Mouse (Mus musculus) heart, embryonic 12.5 days (tissue): ENCODE data around the gene Map4k5. TPM values are rescaled to one million over a fixed set of nuclear protein-coding genes. Genes with fewer than 3 reads are reported as not detected.

Experiments used
- ATAC-seq: fragments of 200-750 bp; cut with Nextera tagmentation; 2 replicates; pipeline ENCODE4 v1.8.0; 2017; ENCODE audit warnings: moderate TSS enrichment, moderate library complexity; ENCODE audit not compliant: insufficient number of reproducible peaks, low FRiP score
- H3K27ac ChIP-seq: fragments of 300-500 bp; sonication (generic); 2 replicates; pipeline ENCODE4 v1.5.1; 2016; ENCODE audit warnings: mild to moderate bottlenecking, moderate library complexity; ENCODE audit not compliant: poor library complexity, severe bottlenecking
- H3K27me3 ChIP-seq: fragments of 300-500 bp; sonication (generic); replicated peaks from 2 replicates; pipeline ENCODE4 v1.6.1; 2016; ENCODE audit warnings: mild to moderate bottlenecking, moderate library complexity
- H3K36me3 ChIP-seq: fragments of 300-500 bp; sonication (generic); 2 replicates; pipeline ENCODE4 v1.6.1; 2016; ENCODE audit warnings: mild to moderate bottlenecking, moderate library complexity
- H3K4me1 ChIP-seq: fragments of 300-500 bp; sonication (generic); replicated peaks from 2 replicates; pipeline ENCODE4 v1.6.1; 2016; ENCODE audit warnings: mild to moderate bottlenecking
- H3K4me2 ChIP-seq: fragments of 300-500 bp; sonication (generic); 2 replicates; pipeline ENCODE4 v1.6.1; 2016; ENCODE audit warnings: mild to moderate bottlenecking, moderate library complexity
- H3K4me3 ChIP-seq: fragments of 300-500 bp; sonication (generic); 2 replicates; pipeline ENCODE4 v1.5.1; 2016; ENCODE audit warnings: mild to moderate bottlenecking
- H3K9ac ChIP-seq: fragments of 300-500 bp; sonication (generic); 2 replicates; pipeline ENCODE4 v1.6.1; 2016; ENCODE audit warnings: mild to moderate bottlenecking, moderate library complexity
- H3K9me3 ChIP-seq: fragments of 300-500 bp; sonication (generic); replicated peaks from 2 replicates; pipeline ENCODE4 v1.6.1; 2016; ENCODE audit warnings: mild to moderate bottlenecking, moderate library complexity
- WGBS: fragments of 180-500 bp; shearing (Covaris S2); methylation state at CpG from one replicate; pipeline ENCODE4 v1.1.7; 2016; 5-methylcytosine and 5-hydroxymethylcytosine counted together
- polyA plus RNA-seq: library from polyadenylated mRNA; unstranded; fragments of >200 nt; fragmentation: Nextera tagmentation; extraction: Ambion mirVana; gene quantifications from 2 replicates; pipeline ENCODE4 v1.2.1, GENCODE M21; 2016

The Map4k5 gene
- polyA plus RNA-seq, 1 experiment from 2014 or later = 43.4 TPM

- Histone ChIP-seq H3K4me2 (no peak overlapping the region), H3K9me3 (no peaks in the 10 kb centered on the region), H3K4me1 (peaks cover 5% of the 10 kb centered on the region; the same call in 1 of the 2 replicates), H3K9ac (no peak overlapping the region), H3K27ac (no peak overlapping the region), H3K27me3 (no peaks in the 10 kb centered on the region), H3K4me3 (no peak overlapping the region), H3K36me3 (peaks cover 60% of the 10 kb centered on the region)
- no peak for ATAC-seq
- WGBS = 69% methylated on average over 11 of the region's 11 CpGs
Measured at GRCm38 (mm10) chr12:69838376-69838775, 54.6 kb downstream of the Map4k5 start.

DNA sequence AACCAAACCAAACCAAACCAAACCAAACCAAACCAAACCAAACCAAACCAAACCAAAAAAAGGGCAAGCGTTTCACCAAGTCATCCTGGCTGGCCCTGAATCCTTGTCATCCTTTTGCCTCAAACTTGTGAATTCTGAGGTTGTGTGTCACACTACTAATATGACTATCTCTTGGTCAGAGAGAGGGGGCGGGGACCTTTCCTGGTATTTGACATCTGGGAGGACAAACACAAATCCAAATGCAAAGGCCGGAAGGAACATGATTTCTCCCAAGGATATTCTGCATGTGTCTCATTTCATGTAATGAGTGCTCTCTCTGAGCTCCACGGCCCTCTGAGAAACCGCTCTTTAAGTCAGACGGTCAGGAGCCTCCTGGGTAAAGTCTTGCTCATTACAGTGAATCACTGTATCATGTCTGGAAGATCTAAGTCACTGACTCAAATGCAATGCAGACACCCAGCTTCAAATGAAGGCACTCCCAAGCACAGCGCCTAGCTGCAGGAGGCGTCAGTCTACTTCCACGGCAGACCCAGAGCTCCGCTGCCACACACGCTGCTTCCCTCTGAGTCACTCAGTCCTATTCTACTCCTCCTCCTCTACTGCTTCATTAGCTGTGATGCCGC is 58.9 kb downstream of the Map4k5 start:
- WGBS = 85% methylated on average over 12 of the region's 12 CpGs
- Histone ChIP-seq H3K4me1 (peaks cover 6% of the 10 kb centered on the region; the same call in 1 of the 2 replicates), H3K27me3 (no peaks in the 10 kb centered on the region), H3K4me3 (no peak overlapping the region), H3K4me2 (no peak overlapping the region), H3K27ac (no peak overlapping the region), H3K9me3 (no peaks in the 10 kb centered on the region), H3K9ac (no peak overlapping the region), H3K36me3 (peaks cover 57% of the 10 kb centered on the region)
- ATAC-seq = no peak

GRCm38 (mm10) chr12:69831239-69831910 is 61.6 kb downstream of the Map4k5 start:
- H3K27ac ChIP-seq = no peak overlapping the region
- no peak overlapping the region for H3K4me3 ChIP-seq
- H3K36me3 ChIP-seq = peaks cover 54% of the 10 kb centered on the region
- no peaks in the 10 kb centered on the region for H3K9me3 ChIP-seq
- H3K4me1 ChIP-seq = peaks cover 18% of the 10 kb centered on the region
- ATAC-seq = no peak
- H3K27me3 ChIP-seq = no peaks in the 10 kb centered on the region
- H3K4me2 ChIP-seq = no peak overlapping the region
- 91% methylated on average over 9 of the region's 9 CpGs for WGBS
- H3K9ac ChIP-seq = no peak overlapping the region

DNA sequence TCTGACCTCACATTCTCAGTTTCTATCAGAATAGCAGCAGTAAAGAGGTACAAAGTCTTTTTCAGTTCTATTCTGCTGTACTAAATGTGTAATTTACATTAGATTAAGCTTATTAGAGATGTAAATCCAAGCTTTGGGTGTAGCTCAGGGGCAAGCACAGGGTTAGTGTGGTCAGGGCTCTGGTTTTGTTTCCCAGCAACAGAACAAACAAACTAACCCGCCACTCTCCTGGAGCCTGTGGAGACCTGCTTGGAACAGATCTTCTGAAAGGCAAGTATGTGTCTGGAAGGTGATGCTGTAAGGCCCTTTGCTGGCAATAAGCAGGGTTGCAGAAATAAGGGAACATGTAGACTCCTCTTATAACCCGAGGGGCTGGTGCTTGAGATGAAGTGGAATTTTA is 64.8 kb downstream of the Map4k5 start:
- WGBS = 30% methylated on average over 2 of the region's 2 CpGs
- no peak for ATAC-seq
- H3K9ac ChIP-seq = no peak overlapping the region
- H3K4me2 ChIP-seq = no peak overlapping the region
- H3K4me3 ChIP-seq = no peak overlapping the region
- H3K36me3 ChIP-seq = peaks cover 46% of the 10 kb centered on the region
- peaks cover 13% of the 10 kb centered on the region for H3K4me1 ChIP-seq
- H3K9me3 ChIP-seq = no peaks in the 10 kb centered on the region
- no peak overlapping the region for H3K27ac ChIP-seq
- no peaks in the 10 kb centered on the region for H3K27me3 ChIP-seq

GRCm38 (mm10) chr12:69824881-69825597 is 68.0 kb downstream of the Map4k5 start:
- Histone ChIP-seq H3K27me3 (no peaks in the 10 kb centered on the region), H3K9me3 (peaks cover 6% of the 10 kb centered on the region), H3K9ac (no peak overlapping the region), H3K4me1 (peaks cover 13% of the 10 kb centered on the region), H3K4me3 (no peak overlapping the region), H3K27ac (no peak overlapping the region), H3K4me2 (no peak overlapping the region), H3K36me3 (peaks cover 67% of the 10 kb centered on the region)
- WGBS = 79% methylated on average over 9 of the region's 9 CpGs
- no peak for ATAC-seq

- Histone ChIP-seq H3K9me3 (no peaks in the 10 kb centered on the region), H3K36me3 (peaks cover 77% of the 10 kb centered on the region), H3K4me3 (no peak overlapping the region), H3K4me2 (no peak overlapping the region), H3K27ac (peak overlapping the region; percentile 53), H3K27me3 (no peaks in the 10 kb centered on the region), H3K9ac (no peak overlapping the region), H3K4me1 (peaks cover 50% of the 10 kb centered on the region)
- peak; percentile 33; the same call in 1 of the 2 replicates for ATAC-seq
- WGBS = 28% methylated on average over 6 of the region's 6 CpGs
Measured at GRCm38 (mm10) chr12:69814272-69814671, 78.7 kb downstream of the Map4k5 start.

DNA sequence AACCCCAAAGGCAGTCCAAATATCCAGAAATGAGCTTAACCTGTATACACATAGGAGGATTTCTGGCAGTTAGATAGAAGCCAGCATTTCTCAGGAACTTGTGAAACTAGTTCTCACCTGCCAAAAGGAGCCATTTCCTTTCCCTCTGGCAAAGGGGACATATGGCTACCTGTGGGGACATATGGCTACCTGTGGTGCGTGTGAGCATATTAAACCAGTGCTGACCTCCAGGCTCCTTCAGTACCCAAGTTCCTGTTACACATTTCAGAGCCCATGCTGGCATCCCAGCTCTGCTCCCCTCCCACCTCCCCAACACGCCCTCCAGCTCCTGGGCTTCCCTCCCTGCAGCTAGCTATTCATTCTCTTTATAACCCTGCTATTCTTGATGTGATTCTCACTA is 79.4 kb downstream of the Map4k5 start:
- Histone ChIP-seq H3K4me1 (peaks cover 48% of the 10 kb centered on the region), H3K4me3 (no peak overlapping the region), H3K9me3 (no peaks in the 10 kb centered on the region), H3K9ac (no peak overlapping the region), H3K27ac (peak overlapping the region; percentile 53; the same call in 1 of the 2 replicates), H3K4me2 (no peak overlapping the region), H3K27me3 (no peaks in the 10 kb centered on the region), H3K36me3 (peaks cover 75% of the 10 kb centered on the region)
- no peak for ATAC-seq
- WGBS = 61% methylated on average over 2 of the region's 2 CpGs

DNA sequence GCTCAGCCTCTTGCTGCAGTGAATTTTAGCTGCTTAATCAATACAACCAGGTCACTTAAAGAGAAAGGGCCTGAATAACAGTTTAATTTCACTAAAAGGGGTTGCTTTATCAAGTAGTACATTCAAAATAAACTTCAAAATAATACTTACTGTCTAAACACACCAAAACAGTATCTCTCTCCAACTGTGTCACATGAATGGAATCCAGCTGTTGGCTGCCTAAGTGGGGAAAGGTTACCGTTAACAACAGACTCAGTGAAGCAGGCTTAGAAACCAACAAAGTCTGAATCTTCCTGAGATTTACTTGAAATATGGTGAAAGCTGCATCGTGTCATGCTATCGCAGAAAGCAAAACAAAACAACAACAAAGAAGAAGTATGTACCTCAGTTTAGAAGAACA is 80.0 kb downstream of the Map4k5 start:
- no peaks in the 10 kb centered on the region for H3K9me3 ChIP-seq
- no peak overlapping the region for H3K4me3 ChIP-seq
- H3K27me3 ChIP-seq = no peaks in the 10 kb centered on the region
- H3K36me3 ChIP-seq = peaks cover 70% of the 10 kb centered on the region
- H3K27ac ChIP-seq = peak overlapping the region; percentile 29; the same call in 1 of the 2 replicates
- no peak overlapping the region for H3K9ac ChIP-seq
- peaks cover 51% of the 10 kb centered on the region for H3K4me1 ChIP-seq
- H3K4me2 ChIP-seq = no peak overlapping the region
- ATAC-seq = no peak
- 70% methylated on average over 3 of the region's 3 CpGs for WGBS

DNA sequence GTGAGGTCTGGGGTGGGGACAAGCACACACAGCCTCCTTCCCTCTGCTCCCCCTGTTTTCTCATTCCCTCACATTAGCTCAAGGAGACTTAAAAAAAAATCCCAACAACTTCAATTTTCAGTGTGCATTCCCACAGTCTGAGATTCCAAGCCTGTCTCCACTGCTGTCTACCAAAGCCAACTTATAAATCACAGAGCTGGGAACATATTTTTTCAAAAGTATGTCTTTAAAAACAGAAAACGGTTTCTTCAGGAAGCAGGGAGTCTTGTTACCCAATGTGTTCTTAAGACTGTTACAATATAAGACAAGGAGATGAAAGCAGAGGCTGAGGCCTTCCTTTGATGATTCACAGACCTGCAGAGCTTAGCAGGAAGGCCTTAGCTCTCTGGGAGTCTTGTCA is 81.0 kb downstream of the Map4k5 start:
- WGBS = 27% methylated on average over 1 of the region's 1 CpGs
- Histone ChIP-seq H3K4me2 (no peak overlapping the region), H3K4me3 (no peak overlapping the region), H3K36me3 (peaks cover 66% of the 10 kb centered on the region), H3K27me3 (no peaks in the 10 kb centered on the region), H3K4me1 (peaks cover 49% of the 10 kb centered on the region), H3K9me3 (no peaks in the 10 kb centered on the region), H3K9ac (no peak overlapping the region), H3K27ac (0 out of 2 replicates have a peak overlapping the region, but pooled peaks have one; percentile 21)
- ATAC-seq = no peak

DNA sequence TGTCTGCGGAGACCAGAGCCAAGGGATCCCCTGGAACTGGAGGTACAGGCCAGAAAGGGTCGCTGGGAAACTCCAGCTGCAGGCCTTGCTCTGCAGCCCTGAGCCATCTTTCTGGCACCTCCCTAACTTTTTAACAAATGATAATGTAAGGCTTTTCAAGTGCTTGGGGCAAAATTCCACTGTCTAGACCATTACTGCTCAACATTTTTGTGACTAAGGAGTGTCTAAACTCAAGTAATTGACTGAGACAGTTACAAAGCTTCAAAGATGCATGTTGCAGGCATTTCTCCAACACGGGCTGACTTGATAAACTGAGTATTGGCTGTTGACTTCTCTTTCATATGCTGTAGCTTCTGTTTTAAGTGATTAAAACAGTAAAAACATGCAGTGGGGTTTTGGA is 83.6 kb downstream of the Map4k5 start:
- ATAC-seq = no peak
- Histone ChIP-seq H3K36me3 (peaks cover 61% of the 10 kb centered on the region), H3K9me3 (no peaks in the 10 kb centered on the region)

GRCm38 (mm10) chr12:69807399-69807985 is 85.5 kb downstream of the Map4k5 start:
- Histone ChIP-seq H3K27me3 (no peaks in the 10 kb centered on the region), H3K9ac (no peak overlapping the region), H3K4me2 (peak overlapping the region; percentile 25; the same call in 1 of the 2 replicates), H3K9me3 (no peaks in the 10 kb centered on the region), H3K36me3 (peaks cover 62% of the 10 kb centered on the region), H3K27ac (peak overlapping the region; percentile 20), H3K4me1 (peaks cover 15% of the 10 kb centered on the region), H3K4me3 (no peak overlapping the region)
- 32% methylated on average over 11 of the region's 11 CpGs for WGBS
- ATAC-seq = no peak

More for the DNA sequence above, 83.6 kb downstream of the Map4k5 start:
- WGBS = 70% methylated on average over 3 of the region's 3 CpGs
- Histone ChIP-seq H3K9ac (no peak overlapping the region), H3K4me2 (no peak overlapping the region), H3K27ac (no peak overlapping the region), H3K27me3 (no peaks in the 10 kb centered on the region), H3K4me3 (no peak overlapping the region), H3K4me1 (peaks cover 34% of the 10 kb centered on the region)
